Mouse (Mus musculus): ENCODE results near the gene Trappc3l. TPM values are rescaled to one million over a fixed set of nuclear protein-coding genes. Genes with fewer than 3 reads are reported as not detected.
"Not testable (repeated sequence)": the region's sequence is repeated elsewhere in the genome, so short reads cannot be mapped to it uniquely, and the experiment has no call there.

Trappc3l gene
- not detected in 2 replicates for total RNA-seq (2014; rRNA removed; ENCODE audit: low replicate concordance)
- polyA plus RNA-seq (2015; fragmentation: Nextera tagmentation; extraction: Ambion mirVana): not detected in 2 replicates

- ATAC-seq (ENCODE audit: insufficient read depth, low read depth): no peak
- no peak within 1 kb of the TSS for H3K27ac ChIP-seq (ENCODE audit: low read depth)
- H3K9ac ChIP-seq (replicated peaks; ENCODE audit: low read depth, low read length): no peak within 1 kb of the TSS
- H3K9me3 ChIP-seq (replicated peaks; ENCODE audit: control insufficient read depth, low read length): no peaks in the 10 kb centered on the region
- H3K36me3 ChIP-seq (replicated peaks; ENCODE audit: control insufficient read depth, insufficient read depth, low read length): no peaks in the 10 kb centered on the region
- WGBS: 89% methylated on average over 3 of the region's 3 CpGs
- H3K4me2 ChIP-seq (ENCODE audit: low read depth, low read length): no peak within 1 kb of the TSS
- no peak within 1 kb of the TSS for H3K4me3 ChIP-seq (ENCODE audit: low read depth, low read length)
- H3K27me3 ChIP-seq (ENCODE audit: control insufficient read depth, insufficient read depth, low read length): no peaks in the 10 kb centered on the region
- no peaks in the 10 kb centered on the region for H3K4me1 ChIP-seq (ENCODE audit: control insufficient read depth, insufficient read depth)
- TF ChIP-seq EP300 (IDR thresholded peaks at IDR 0.05; ENCODE audit: low read depth) (no peak), CTCF (IDR thresholded peaks at IDR 0.05; ENCODE audit: low read depth) (no peak)
- no peak for DNase-seq (ENCODE audit: low spot score)
These were observed at the start of gene Trappc3l for GRCm38 (mm10) chr10:34037401-34037800. Gene Trappc3l (plus strand): TSS chr10:34037597.

- H3K9ac ChIP-seq (replicated peaks; ENCODE audit: low read depth, low read length); DNase-seq (ENCODE audit: low spot score); H3K9me3 ChIP-seq (replicated peaks; ENCODE audit: control insufficient read depth, low read length); H3K4me1 ChIP-seq (ENCODE audit: control insufficient read depth, insufficient read depth); H3K4me3 ChIP-seq (ENCODE audit: low read depth, low read length); ATAC-seq (ENCODE audit: insufficient read depth, low read depth); H3K27ac ChIP-seq (ENCODE audit: low read depth); H3K27me3 ChIP-seq (ENCODE audit: control insufficient read depth, insufficient read depth, low read length); H3K4me2 ChIP-seq (ENCODE audit: low read depth, low read length): not testable (repeated sequence)
- 88% methylated on average over 6 of the region's 8 CpGs for WGBS
- H3K36me3 ChIP-seq (replicated peaks; ENCODE audit: control insufficient read depth, insufficient read depth, low read length): peaks cover 78% of the 10 kb centered on the region
These were observed 40.7 kb upstream of the Trappc3l start for GRCm38 (mm10) chr10:33996686-33997085.

GRCm38 (mm10) chr10:33998397-33998796 is 39.0 kb upstream of the Trappc3l start:
- no peak for TF ChIP-seq EP300 (IDR thresholded peaks at IDR 0.05; ENCODE audit: low read depth)
- TF ChIP-seq CTCF (IDR thresholded peaks at IDR 0.05; ENCODE audit: low read depth): no peak
- ATAC-seq (ENCODE audit: insufficient read depth, low read depth) (no peak), DNase-seq (ENCODE audit: low spot score) (no peak)
- H3K27ac ChIP-seq (ENCODE audit: low read depth): no peak overlapping the region
- H3K4me2 ChIP-seq (ENCODE audit: low read depth, low read length): no peak overlapping the region
- no peaks in the 10 kb centered on the region for H3K9me3 ChIP-seq (replicated peaks; ENCODE audit: control insufficient read depth, low read length)
- H3K9ac ChIP-seq (replicated peaks; ENCODE audit: low read depth, low read length): no peak overlapping the region
- H3K4me1 ChIP-seq (ENCODE audit: control insufficient read depth, insufficient read depth): no peaks in the 10 kb centered on the region
- H3K36me3 ChIP-seq (replicated peaks; ENCODE audit: control insufficient read depth, insufficient read depth, low read length): peaks cover 76% of the 10 kb centered on the region
- no peak overlapping the region for H3K4me3 ChIP-seq (ENCODE audit: low read depth, low read length)
- no peaks in the 10 kb centered on the region for H3K27me3 ChIP-seq (ENCODE audit: control insufficient read depth, insufficient read depth, low read length)

DNA sequence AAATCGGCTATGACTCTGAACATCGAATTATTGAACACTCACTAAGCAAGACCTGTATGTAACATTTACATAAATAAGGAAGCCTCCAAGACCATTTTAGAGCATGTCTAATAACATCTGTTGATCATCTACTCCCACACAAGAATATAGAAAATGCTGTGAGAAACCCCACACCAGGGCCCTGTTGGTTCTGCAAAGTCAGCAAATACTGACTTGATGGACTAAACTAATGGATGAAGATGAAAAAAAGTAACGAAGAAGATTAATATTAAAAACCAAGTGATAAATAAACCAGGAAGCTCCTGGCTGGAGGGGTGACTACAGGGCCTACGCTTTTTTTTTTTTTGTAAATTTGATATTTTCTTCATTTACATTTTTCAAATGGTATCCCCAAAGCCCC is 24.8 kb upstream of the Trappc3l start:
- H3K9me3 ChIP-seq (replicated peaks; ENCODE audit: control insufficient read depth, low read length): no peaks in the 10 kb centered on the region
- ATAC-seq (ENCODE audit: insufficient read depth, low read depth) (no peak), DNase-seq (ENCODE audit: low spot score) (no peak)
- no peak for TF ChIP-seq CTCF (IDR thresholded peaks at IDR 0.05; ENCODE audit: low read depth)
- no peak for TF ChIP-seq EP300 (IDR thresholded peaks at IDR 0.05; ENCODE audit: low read depth)
- no peaks in the 10 kb centered on the region for H3K4me1 ChIP-seq (ENCODE audit: control insufficient read depth, insufficient read depth)
- no peak overlapping the region for H3K9ac ChIP-seq (replicated peaks; ENCODE audit: low read depth, low read length)
- 90% methylated on average over 4 of the region's 4 CpGs for WGBS
- no peak overlapping the region for H3K4me3 ChIP-seq (ENCODE audit: low read depth, low read length)
- no peaks in the 10 kb centered on the region for H3K27me3 ChIP-seq (ENCODE audit: control insufficient read depth, insufficient read depth, low read length)
- no peak overlapping the region for H3K4me2 ChIP-seq (ENCODE audit: low read depth, low read length)
- peaks cover 11% of the 10 kb centered on the region for H3K36me3 ChIP-seq (replicated peaks; ENCODE audit: control insufficient read depth, insufficient read depth, low read length)
- no peak overlapping the region for H3K27ac ChIP-seq (ENCODE audit: low read depth)

GRCm38 (mm10) chr10:34013241-34013640 is 24.2 kb upstream of the Trappc3l start:
- Histone ChIP-seq H3K4me3 (ENCODE audit: low read depth, low read length) (no peak overlapping the region), H3K9ac (replicated peaks; ENCODE audit: low read depth, low read length) (no peak overlapping the region), H3K4me2 (ENCODE audit: low read depth, low read length) (no peak overlapping the region), H3K27ac (ENCODE audit: low read depth) (no peak overlapping the region), H3K9me3 (replicated peaks; ENCODE audit: control insufficient read depth, low read length) (no peaks in the 10 kb centered on the region), H3K36me3 (replicated peaks; ENCODE audit: control insufficient read depth, insufficient read depth, low read length) (peaks cover 11% of the 10 kb centered on the region), H3K27me3 (ENCODE audit: control insufficient read depth, insufficient read depth, low read length) (no peaks in the 10 kb centered on the region), H3K4me1 (ENCODE audit: control insufficient read depth, insufficient read depth) (peaks cover 3% of the 10 kb centered on the region)
- WGBS: 85% methylated on average over 2 of the region's 2 CpGs
- no peak for TF ChIP-seq EP300 (IDR thresholded peaks at IDR 0.05; ENCODE audit: low read depth)
- no peak for TF ChIP-seq CTCF (IDR thresholded peaks at IDR 0.05; ENCODE audit: low read depth)
- DNase-seq (ENCODE audit: low spot score): no peak
- no peak for ATAC-seq (ENCODE audit: insufficient read depth, low read depth)

DNA sequence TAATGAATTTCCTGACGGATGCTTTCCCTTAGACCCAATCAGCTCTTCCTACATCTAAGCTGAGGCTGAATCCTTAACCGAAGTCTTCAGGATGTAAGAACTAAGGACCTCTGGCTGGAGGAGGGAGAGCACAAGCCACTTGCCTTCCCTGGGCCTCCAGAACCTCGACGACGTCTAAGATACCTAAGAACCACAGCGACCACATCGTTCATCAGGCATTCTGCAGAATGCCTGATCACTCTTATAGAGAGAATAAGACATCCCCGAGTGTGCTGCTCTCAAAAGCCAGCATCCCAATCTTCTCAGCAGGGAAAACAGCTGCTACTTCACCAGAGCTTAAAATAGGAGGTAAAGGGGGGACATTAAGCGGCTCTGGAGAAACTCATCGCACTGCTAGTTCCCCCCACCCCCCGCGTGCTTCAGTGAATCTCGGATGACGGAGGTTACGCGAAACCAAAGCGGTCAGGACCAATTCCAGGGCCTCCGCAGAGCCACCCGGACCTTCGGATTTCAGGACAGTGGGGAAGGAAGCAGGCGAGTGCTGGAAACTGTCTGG is 18.6 kb upstream of the Trappc3l start:
- ATAC-seq (ENCODE audit: insufficient read depth, low read depth): peak; percentile 17; the same call in 1 of the 2 replicates
- Histone ChIP-seq H3K36me3 (replicated peaks; ENCODE audit: control insufficient read depth, insufficient read depth, low read length) (peaks cover 6% of the 10 kb centered on the region; the same call in 1 of the 2 replicates), H3K27me3 (ENCODE audit: control insufficient read depth, insufficient read depth, low read length) (no peaks in the 10 kb centered on the region), H3K9me3 (replicated peaks; ENCODE audit: control insufficient read depth, low read length) (no peaks in the 10 kb centered on the region), H3K4me1 (ENCODE audit: control insufficient read depth, insufficient read depth) (peaks cover 11% of the 10 kb centered on the region), H3K27ac (ENCODE audit: low read depth) (peak overlapping the region; percentile 96), H3K4me2 (ENCODE audit: low read depth, low read length) (peak overlapping the region; percentile 62), H3K4me3 (ENCODE audit: low read depth, low read length) (peak overlapping the region; percentile 93), H3K9ac (replicated peaks; ENCODE audit: low read depth, low read length) (peak overlapping the region; percentile 77)
- DNase-seq (ENCODE audit: low spot score): peak; percentile 29
- TF ChIP-seq EP300 (IDR thresholded peaks at IDR 0.05; ENCODE audit: low read depth) (no peak), CTCF (IDR thresholded peaks at IDR 0.05; ENCODE audit: low read depth) (no peak)
- under 1% methylated on average over 21 of the region's 21 CpGs for WGBS

All from heart, postnatal 0 days (tissue).